Mouse (Mus musculus) hindbrain, embryonic 16.5 days (tissue): ENCODE data around the gene Armh1. TPM values are rescaled to one million over a fixed set of nuclear protein-coding genes. Genes with fewer than 3 reads are reported as not detected.
A peak's percentile ranks its signal among the peaks of the same experiment; 100 is the strongest.

ENCODE experiments used
- ATAC-seq: fragments of 200-750 bp; cut with Nextera tagmentation; 2 replicates; pipeline ENCODE4 v1.8.0; 2017; ENCODE audit warnings: moderate TSS enrichment, moderate library complexity
- H3K27ac ChIP-seq: fragments of 300-500 bp; sonication (generic); 2 replicates; pipeline ENCODE4 v1.5.1; 2014; ENCODE audit warnings: low read depth, mild to moderate bottlenecking, control low read depth, low read length, moderate library complexity
- H3K27me3 ChIP-seq: fragments of 300-500 bp; sonication (generic); replicated peaks from 2 replicates; pipeline ENCODE4 v1.6.1; 2014; ENCODE audit warnings: low read length; ENCODE audit not compliant: control insufficient read depth, insufficient read depth
- H3K36me3 ChIP-seq: fragments of 300-500 bp; sonication (generic); 2 replicates; pipeline ENCODE4 v1.6.1; 2014; ENCODE audit warnings: mild to moderate bottlenecking, low read length, moderate library complexity, mixed read lengths; ENCODE audit not compliant: control insufficient read depth, insufficient read depth
- H3K4me1 ChIP-seq: fragments of 300-500 bp; sonication (generic); 2 replicates; pipeline ENCODE4 v1.6.1; 2014; ENCODE audit warnings: low read depth, low read length; ENCODE audit not compliant: control insufficient read depth, insufficient read depth
- H3K4me2 ChIP-seq: fragments of 300-500 bp; sonication (generic); 2 replicates; pipeline ENCODE4 v1.6.1; 2014; ENCODE audit warnings: mild to moderate bottlenecking, low read length, control low read depth, moderate library complexity
- H3K4me3 ChIP-seq: fragments of 300-500 bp; sonication (generic); 2 replicates; pipeline ENCODE4 v1.5.1; 2014; ENCODE audit warnings: mild to moderate bottlenecking, low read length, control low read depth, moderate library complexity
- H3K9ac ChIP-seq: fragments of 300-500 bp; sonication (generic); 2 replicates; pipeline ENCODE4 v1.6.1; 2014; ENCODE audit warnings: low read depth, mild to moderate bottlenecking, control low read depth, low read length, moderate library complexity
- H3K9me3 ChIP-seq: fragments of 300-500 bp; sonication (generic); 2 replicates; pipeline ENCODE4 v1.6.1; 2014; ENCODE audit warnings: mild to moderate bottlenecking, low read length, moderate library complexity; ENCODE audit not compliant: control insufficient read depth
- WGBS: fragments of 180-500 bp; shearing (Covaris S2); extraction: QIAGEN DNeasy Blood & Tissue Kit; methylation state at CpG from one replicate; pipeline ENCODE4 v1.1.7; 2014; 5-methylcytosine and 5-hydroxymethylcytosine counted together
- polyA plus RNA-seq: library from polyadenylated mRNA; unstranded; fragments of >200 nt; fragmentation: Nextera tagmentation; extraction: Ambion mirVana; gene quantifications from 2 replicates; pipeline ENCODE4 v1.2.1, GENCODE M21; 2015

Armh1 gene
- polyA plus RNA-seq, 1 experiment from 2014 or later: 2.3 TPM

GRCm38 (mm10) chr4:117254672-117255071 is 2.7 kb upstream of the Armh1 start:
- Histone ChIP-seq H3K27me3 (no peaks in the 10 kb centered on the region), H3K9ac (no peak overlapping the region; the same call in 1 of the 2 replicates), H3K9me3 (no peaks in the 10 kb centered on the region), H3K27ac (no peak overlapping the region), H3K4me1 (peaks cover 12% of the 10 kb centered on the region; the same call in 1 of the 2 replicates), H3K4me3 (no peak overlapping the region), H3K36me3 (no peaks in the 10 kb centered on the region), H3K4me2 (no peak overlapping the region)
- ATAC-seq: no peak
- WGBS: 35% methylated on average over 6 of the region's 6 CpGs

GRCm38 (mm10) chr4:117254017-117254627 is 2.2 kb upstream of the Armh1 start:
- no peak for ATAC-seq
- H3K4me2 ChIP-seq: no peak overlapping the region
- WGBS: 81% methylated on average over 5 of the region's 5 CpGs
- no peak overlapping the region for H3K4me3 ChIP-seq
- peaks cover 12% of the 10 kb centered on the region; the same call in 1 of the 2 replicates for H3K4me1 ChIP-seq
- no peak overlapping the region for H3K27ac ChIP-seq
- no peaks in the 10 kb centered on the region for H3K9me3 ChIP-seq
- no peaks in the 10 kb centered on the region for H3K27me3 ChIP-seq
- H3K9ac ChIP-seq: no peak overlapping the region; the same call in 1 of the 2 replicates
- H3K36me3 ChIP-seq: no peaks in the 10 kb centered on the region

DNA sequence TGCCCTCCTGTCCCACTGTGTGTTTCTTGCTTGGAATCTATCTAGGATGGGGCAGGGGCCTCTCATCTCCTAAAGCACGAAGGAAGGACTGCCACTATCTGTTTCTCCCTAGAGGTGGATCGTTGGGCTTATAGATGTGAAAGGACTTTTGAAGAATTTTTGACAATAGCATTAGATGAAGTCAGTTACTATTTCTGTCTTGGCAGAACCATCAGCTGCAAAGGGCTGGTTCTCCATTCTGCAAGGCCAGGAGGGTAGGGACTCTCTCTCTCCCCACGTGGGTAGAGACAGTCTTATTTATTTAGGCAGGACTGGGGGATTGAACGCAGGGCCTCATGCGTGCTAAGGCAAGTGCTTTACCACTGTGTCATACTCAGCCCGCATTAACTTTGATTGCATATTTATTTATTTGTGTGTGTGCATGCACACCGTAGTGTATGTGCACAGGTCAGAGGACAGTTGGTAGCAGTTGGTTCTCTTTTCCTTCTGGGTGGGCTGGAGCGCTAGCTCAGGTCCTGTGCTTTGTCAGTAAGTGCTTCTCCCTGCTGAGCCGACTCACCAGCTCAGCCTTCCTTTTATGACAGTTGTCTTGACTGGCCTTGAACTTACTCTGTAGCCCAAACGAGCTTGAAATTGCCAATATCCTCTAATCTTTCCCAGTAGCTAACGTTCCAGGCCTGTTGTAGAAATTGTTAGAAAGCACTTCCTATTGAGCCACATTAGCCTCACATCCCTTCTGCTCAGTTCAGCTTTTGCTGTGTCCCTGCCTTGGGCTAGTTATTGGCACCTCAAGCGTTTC is 1.5 kb upstream of the Armh1 start:
- no peak for ATAC-seq
- peaks cover 12% of the 10 kb centered on the region; the same call in 1 of the 2 replicates for H3K4me1 ChIP-seq
- 67% methylated on average over 12 of the region's 12 CpGs for WGBS

DNA sequence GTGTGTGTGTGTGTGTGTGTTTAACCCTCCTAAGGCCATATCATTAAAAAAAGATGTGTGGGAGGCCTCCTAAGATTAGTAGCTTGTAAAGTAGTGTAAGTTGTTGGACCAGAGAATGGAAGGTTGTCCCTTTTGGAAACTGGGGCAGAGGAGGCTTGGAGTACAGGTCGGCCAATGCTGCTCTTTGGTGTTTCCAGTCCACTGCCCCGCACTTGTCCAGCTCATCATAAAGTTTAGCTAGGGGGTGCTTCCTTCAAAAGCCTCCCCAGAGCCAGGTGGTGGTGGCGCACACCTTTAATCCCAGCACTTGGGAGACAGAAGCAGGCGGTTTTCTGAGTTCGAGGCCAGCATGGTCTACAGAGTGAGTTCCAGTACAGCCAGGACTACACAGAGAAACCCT is 830 bp upstream of the Armh1 start:
- no peak for ATAC-seq
- Histone ChIP-seq H3K4me2 (peak overlapping the region; percentile 79), H3K4me1 (peaks cover 12% of the 10 kb centered on the region; the same call in 1 of the 2 replicates), H3K36me3 (no peaks in the 10 kb centered on the region), H3K9ac (no peak overlapping the region), H3K27ac (no peak overlapping the region), H3K9me3 (no peaks in the 10 kb centered on the region), H3K27me3 (no peaks in the 10 kb centered on the region), H3K4me3 (no peak overlapping the region)
- 92% methylated on average over 5 of the region's 5 CpGs for WGBS

More for the DNA sequence above, 1.5 kb upstream of the Armh1 start:
- H3K27ac ChIP-seq: no peak overlapping the region
- no peak overlapping the region for H3K4me2 ChIP-seq
- H3K36me3 ChIP-seq: no peaks in the 10 kb centered on the region
- no peaks in the 10 kb centered on the region for H3K9me3 ChIP-seq
- H3K27me3 ChIP-seq: no peaks in the 10 kb centered on the region
- no peak overlapping the region for H3K4me3 ChIP-seq
- no peak overlapping the region for H3K9ac ChIP-seq

DNA sequence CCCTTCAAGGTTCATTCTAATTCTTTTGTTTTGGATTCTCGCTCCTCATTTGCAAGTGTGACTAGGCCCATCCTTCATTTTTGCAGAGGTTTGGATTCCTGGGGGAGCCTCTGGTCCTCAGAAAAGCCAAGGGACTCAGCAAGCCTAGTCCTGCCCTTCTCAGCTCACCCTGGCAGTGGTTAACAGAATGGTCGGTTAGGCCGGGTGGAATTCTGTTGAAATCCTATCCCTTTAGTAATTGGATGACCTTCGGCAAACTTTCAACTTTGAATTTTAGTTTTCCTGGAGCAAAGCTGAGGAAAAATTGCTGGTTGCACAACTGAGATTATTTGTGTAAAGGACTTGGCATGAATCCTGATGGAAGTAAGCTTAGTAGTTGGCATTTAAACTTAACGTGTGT is 426 bp upstream of the Armh1 start:
- peak overlapping the region; percentile 78 for H3K27ac ChIP-seq
- peak overlapping the region; percentile 65 for H3K4me3 ChIP-seq
- no peak; the same call in 1 of the 2 replicates for ATAC-seq
- peak overlapping the region; percentile 72 for H3K9ac ChIP-seq
- H3K27me3 ChIP-seq: no peaks in the 10 kb centered on the region
- no peaks in the 10 kb centered on the region for H3K9me3 ChIP-seq
- WGBS: 28% methylated on average over 5 of the region's 5 CpGs
- H3K4me2 ChIP-seq: peak overlapping the region; percentile 79
- H3K36me3 ChIP-seq: no peaks in the 10 kb centered on the region
- H3K4me1 ChIP-seq: peaks cover 12% of the 10 kb centered on the region; the same call in 1 of the 2 replicates

GRCm38 (mm10) chr4:117250982-117251381 is 943 bp downstream of the Armh1 start:
- H3K4me1 ChIP-seq: peaks cover 12% of the 10 kb centered on the region; the same call in 1 of the 2 replicates
- 75% methylated on average over 1 of the region's 1 CpGs for WGBS
- no peak overlapping the region for H3K4me3 ChIP-seq
- no peaks in the 10 kb centered on the region for H3K36me3 ChIP-seq
- no peaks in the 10 kb centered on the region for H3K27me3 ChIP-seq
- no peaks in the 10 kb centered on the region for H3K9me3 ChIP-seq
- no peak for ATAC-seq
- H3K4me2 ChIP-seq: peak overlapping the region; percentile 79
- no peak overlapping the region for H3K9ac ChIP-seq
- no peak overlapping the region for H3K27ac ChIP-seq

GRCm38 (mm10) chr4:117240867-117241266 is 11.1 kb downstream of the Armh1 start:
- WGBS: 54% methylated on average over 6 of the region's 6 CpGs
- H3K27me3 ChIP-seq: no peaks in the 10 kb centered on the region
- no peaks in the 10 kb centered on the region for H3K9me3 ChIP-seq
- no peaks in the 10 kb centered on the region for H3K36me3 ChIP-seq
- H3K4me1 ChIP-seq: no peaks in the 10 kb centered on the region
- no peak overlapping the region for H3K4me2 ChIP-seq
- H3K9ac ChIP-seq: no peak overlapping the region
- no peak overlapping the region for H3K27ac ChIP-seq
- no peak for ATAC-seq
- H3K4me3 ChIP-seq: no peak overlapping the region

DNA sequence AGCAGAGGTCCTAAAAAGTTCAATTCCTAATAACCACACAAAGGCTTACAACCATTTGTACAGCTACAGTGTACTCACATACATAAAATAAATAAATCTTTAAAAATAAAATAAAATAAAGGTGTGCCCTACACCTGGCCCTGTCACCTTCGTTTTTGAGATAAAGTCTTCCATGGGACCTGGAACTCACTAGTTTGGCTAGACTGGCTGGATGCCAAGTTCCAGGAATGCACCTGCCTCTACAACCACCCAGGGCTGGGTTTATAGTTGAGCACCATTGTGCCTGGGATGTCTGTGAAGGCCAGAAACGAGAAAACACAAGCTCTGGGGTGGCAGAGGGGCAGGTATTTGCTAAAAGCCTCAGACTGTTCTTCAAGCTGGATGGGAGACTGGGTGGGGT is 12.8 kb downstream of the Armh1 start:
- 55% methylated on average over 2 of the region's 2 CpGs for WGBS
- Histone ChIP-seq H3K4me3 (no peak overlapping the region), H3K4me2 (no peak overlapping the region), H3K9me3 (no peaks in the 10 kb centered on the region), H3K4me1 (no peaks in the 10 kb centered on the region), H3K36me3 (no peaks in the 10 kb centered on the region), H3K9ac (no peak overlapping the region), H3K27me3 (no peaks in the 10 kb centered on the region), H3K27ac (no peak overlapping the region)
- ATAC-seq: no peak

- Histone ChIP-seq H3K27me3 (no peaks in the 10 kb centered on the region), H3K9ac (no peak overlapping the region)
- 57% methylated on average over 4 of the region's 4 CpGs for WGBS
Measured at GRCm38 (mm10) chr4:117235822-117236221, 16.1 kb downstream of the Armh1 start.

More at GRCm38 (mm10) chr4:117235822-117236221, 16.1 kb downstream of the Armh1 start:
- ATAC-seq: no peak
- Histone ChIP-seq H3K27ac (no peak overlapping the region), H3K36me3 (no peaks in the 10 kb centered on the region), H3K9me3 (no peaks in the 10 kb centered on the region), H3K4me1 (no peaks in the 10 kb centered on the region), H3K4me3 (no peak overlapping the region), H3K4me2 (no peak overlapping the region)
